Mouse (Mus musculus): ENCODE measurements around the gene Drosha.

The Drosha gene

DNA sequence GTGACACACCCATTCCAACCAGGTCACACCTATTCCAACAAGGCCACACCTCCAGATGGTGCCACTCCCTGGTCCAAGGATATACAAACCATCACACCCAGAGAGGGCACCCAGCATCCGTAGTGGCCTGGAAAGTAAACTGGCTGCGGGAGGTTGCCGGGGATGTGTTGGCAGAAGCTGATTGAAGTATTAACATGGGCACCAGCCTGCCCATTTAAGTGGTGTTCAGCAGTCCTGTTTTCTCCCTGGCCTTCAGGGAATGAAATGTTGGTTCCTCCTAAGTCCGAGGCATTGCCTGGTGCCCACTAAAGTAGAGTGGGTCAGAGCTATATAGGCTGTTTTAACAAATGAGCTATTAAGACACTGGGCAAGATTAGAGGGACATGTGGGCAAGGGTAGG, 8.0 kb downstream of the Drosha start:
- DNase-seq, result no peak

DNA sequence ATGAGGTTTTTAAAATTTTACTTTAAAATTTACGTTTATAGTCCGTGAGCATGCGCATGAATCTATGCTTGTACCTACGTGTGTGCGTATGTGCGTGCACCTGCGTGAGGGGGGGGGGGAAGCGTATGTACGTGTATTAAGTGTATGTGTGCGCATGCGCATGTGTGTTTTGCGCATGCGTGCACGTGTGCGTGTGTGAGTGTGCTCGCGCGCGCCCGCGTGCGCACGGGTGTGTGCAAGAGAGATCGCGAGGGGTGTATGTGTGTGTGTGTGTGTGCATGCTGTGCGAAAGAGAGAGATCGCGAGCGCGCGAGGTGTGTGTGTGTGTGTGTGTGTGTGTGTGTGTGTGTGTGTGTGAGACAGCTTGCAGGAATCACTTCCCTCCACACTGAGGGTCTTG, 8.8 kb downstream of the Drosha start:
- no peak for DNase-seq

DNA sequence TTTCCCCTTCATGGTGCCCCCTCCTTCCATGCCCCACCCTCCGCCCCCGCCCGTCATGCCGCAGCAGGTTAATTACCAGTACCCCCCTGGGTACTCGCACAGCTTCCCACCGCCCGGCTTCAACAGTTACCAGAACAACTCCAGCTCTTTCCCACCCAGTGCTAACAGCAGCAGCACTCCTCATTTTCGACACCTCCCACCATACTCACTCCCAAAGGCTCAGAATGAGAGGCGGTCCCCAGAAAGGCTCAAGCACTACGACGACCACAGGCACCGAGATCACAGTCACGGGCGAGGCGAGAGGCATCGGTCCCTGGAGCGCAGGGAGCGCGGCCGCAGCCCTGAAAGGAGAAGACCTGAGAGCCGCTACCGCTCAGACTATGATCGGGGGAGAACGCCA, 9.6 kb downstream of the Drosha start:
- no peak for DNase-seq

DNA sequence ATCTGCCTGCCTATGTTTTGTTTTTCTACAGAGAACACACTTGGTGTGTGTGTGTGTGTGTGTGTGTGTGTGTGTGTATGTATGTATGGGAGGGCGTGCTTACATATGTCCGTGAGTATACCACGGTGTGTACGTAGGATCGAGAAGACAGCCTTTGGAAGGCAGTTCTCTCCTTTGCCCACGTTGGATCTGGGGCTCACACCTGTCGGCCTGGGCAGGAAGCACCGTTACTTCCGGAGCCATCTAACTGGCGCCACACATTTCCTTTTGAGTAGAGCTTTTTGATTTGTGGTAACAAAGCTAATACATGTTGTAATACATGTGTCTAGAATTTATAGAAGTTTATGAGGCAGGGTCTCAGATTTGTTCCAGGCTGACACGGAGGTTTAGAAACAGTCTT, 16.1 kb downstream of the Drosha start:
- DNase-seq, result no peak

DNA sequence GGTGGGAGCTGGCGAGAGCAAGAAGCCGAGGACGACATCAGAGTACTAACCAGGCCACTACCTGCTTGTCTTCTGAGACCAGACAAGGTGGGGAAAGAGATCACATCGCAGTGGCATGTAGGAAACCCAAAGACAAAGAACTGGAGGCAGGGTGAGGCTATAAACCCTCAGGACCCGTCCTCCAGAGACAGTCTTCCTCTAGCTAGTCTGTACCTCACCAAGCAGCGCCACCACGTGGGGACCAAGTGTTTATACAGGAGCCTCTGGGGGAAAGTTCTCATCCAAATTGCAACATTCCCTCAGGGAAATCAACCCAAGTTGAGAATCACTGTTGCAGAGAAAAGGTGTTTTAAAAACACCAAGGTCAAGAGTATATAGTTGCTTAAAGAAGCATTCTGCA, 18.2 kb downstream of the Drosha start:
- no peak for DNase-seq

DNA sequence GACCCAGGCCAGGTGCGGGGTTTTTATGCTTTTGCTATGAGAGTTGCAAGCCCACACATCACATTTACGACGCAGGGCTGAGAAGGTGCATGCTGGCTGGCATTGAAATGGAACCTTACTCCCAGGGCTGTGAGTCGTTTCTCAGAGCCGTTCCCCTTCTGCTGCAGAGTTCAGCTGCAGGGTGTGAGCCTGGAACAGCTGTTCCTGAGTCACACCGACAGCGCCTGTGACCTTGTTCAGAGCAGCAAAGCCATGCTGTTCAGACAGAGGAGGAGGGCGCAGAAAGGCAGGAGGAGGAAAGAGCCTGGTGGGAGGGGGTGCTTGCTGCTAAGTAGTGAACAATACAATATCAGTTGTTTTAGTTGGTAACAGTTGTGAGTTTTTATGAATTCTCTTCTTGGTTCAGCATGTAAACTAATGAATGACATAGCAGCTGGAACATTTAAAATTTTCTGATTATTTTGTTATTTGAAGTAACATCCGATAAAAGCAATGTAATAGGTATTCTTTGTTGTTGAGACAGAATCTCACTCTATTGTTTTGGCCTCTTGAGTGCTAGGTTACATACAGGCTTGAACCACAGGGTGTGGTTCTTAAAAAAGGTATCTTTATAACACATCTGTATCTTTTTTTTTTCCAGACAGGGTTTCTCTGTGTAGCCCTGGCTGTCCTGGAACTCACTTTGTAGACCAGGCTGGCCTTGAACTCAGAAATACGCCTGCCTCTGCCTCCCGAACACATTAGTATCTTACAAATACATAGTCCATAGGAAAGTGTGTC, 23.8 kb downstream of the Drosha start:
- DNase-seq, result no peak

DNA sequence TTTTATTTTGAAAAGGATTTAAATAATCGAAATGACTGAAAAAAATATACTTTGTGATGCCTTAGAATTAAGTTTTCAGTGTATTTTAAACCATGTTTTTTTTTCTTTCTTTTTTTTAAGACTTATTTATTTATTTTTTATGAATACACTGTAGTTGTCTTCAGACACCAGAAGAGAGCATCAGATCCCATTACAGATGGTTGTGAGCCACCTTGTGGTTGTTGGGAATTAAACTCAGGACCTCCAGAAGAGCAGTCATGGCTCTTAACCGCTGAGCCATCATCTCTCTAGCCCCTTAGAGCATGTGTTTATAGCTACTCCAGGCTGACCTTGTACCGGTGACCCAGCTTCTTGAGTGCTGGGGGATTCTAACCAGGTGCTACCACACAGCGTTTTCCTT, 24.8 kb downstream of the Drosha start:
- DNase-seq, result no peak

DNA sequence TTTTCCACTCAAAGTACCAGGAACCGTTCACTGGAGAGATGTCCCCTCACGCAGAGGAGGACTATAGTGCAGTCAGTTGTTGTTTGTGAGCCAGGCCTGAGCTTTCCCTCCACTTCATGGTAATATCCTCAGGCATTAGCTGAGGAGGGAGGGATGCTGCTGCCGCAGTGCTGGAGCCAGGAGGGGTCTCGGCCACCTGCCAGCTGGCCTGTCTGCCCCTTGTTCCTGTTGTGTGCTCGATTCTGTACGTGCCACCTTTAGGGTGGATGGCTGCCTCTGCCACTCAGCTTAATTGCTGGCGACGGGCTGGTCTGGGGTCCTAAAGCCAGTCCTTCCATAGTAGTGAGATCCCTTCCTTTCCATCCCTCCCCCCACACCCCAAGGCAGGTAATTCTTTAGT, 28.9 kb downstream of the Drosha start:
- peak in 1 of 2 experiments; percentile 33 for DNase-seq

DNA sequence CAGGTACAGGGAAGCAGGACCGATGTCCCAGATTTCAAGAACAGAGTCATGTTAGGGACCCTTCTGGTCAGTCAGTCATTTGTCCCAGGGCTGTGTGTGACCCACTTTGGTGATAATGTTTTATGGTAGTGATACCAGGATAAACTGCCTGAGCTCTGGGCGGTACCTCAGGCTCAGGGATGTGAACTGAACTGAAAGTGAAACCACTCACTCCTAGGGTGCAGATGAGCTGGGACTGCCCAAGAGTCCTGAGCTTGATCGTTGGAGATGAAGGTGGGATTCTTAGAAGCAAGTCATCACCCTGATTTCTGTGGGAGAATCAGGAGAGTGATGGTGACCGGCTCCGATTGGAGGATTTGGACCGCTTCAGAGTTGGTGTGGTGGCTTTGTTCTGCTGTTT, 32.2 kb downstream of the Drosha start:
- no peak for DNase-seq

DNA sequence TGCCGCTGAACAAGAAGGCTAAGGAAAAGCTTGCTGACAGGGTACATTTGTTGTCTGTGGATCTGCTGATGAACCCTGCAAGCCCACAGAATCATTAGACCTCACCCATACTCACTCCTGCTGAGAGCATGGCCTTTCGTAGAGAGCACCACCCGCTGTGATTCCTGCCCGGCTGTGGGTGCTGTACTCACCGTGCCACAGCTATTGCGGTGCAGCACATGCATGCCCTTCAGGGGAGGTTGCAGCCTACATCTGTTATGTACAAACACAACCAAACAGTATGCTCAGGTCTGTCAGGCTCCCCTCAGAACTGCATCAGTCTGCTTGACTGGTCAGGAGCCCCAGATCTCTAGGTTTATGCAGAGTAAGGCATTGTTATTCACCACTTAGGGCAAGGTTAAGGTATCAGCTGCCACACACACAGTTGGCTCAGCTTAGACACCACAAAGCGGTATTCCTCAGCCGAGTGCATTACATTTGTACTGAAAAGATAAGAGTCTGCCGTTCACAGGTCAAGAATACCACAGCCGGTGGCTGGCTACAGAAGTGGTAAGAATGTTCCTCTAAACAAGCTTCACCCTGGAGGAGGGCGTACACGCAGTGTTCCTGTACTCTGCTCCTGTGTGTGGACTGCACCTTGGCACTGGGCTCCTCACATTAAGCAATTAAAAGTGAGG, 33.4 kb downstream of the Drosha start:
- DNase-seq, result no peak

DNA sequence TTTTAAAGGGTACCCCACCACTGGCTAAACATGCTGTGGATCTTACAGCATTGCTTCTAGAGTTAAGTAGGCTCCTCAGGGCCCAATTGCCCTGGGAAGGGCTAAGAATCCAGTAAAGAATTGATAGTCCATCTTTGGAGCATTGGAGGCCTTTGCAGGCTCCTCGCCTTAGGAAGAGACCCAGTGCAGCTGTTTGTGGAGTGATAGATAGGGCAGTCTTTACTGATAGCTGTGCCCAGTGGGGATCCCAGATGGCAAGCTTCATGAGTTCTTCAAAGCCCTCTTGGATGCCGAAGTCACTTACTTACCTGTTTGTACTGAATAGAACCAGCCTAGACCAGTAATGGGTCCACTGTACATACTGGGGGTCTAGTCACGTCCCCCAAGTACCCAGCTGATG, 34.0 kb downstream of the Drosha start:
- DNase-seq, result no peak

DNA sequence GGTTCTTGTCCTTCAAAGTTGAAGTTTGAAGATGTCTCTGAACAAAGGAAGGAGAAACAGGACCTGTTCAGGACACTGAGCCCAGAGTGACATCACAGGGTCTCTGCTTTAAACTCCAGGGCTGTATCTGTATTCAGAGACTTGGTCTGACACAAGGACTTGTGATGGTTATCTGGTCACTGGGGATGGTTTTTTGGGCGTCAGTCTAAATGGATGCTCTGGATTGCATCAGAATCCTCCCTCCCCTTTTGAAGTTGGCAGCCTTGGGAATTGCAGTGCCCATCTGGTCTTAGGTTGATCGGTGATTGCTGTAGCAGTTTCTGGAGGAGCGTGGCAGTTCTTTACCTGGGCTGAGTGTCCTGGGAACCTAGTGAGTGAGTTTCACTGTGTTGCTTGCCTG, 37.4 kb downstream of the Drosha start:
- DNase-seq, result no peak

DNA sequence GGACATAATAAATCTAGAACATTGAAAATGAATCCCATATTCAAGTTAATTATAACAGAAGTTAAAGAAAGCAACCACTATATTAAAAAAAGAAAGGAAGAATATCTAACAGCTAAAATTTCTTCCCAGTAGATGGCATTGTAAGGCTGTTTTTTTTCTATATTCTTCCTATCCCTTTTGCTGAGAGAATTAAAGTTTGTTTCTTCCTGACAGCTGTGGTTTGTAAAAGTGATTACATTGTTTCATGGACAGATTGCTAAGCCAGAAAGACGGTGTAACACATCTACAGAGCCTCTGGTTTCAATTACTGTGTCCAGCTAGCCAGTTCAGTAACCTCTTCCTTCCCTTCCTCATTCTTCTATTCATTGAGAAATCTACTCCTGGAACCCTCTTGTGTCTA, 39.1 kb downstream of the Drosha start:
- no peak for DNase-seq

DNA sequence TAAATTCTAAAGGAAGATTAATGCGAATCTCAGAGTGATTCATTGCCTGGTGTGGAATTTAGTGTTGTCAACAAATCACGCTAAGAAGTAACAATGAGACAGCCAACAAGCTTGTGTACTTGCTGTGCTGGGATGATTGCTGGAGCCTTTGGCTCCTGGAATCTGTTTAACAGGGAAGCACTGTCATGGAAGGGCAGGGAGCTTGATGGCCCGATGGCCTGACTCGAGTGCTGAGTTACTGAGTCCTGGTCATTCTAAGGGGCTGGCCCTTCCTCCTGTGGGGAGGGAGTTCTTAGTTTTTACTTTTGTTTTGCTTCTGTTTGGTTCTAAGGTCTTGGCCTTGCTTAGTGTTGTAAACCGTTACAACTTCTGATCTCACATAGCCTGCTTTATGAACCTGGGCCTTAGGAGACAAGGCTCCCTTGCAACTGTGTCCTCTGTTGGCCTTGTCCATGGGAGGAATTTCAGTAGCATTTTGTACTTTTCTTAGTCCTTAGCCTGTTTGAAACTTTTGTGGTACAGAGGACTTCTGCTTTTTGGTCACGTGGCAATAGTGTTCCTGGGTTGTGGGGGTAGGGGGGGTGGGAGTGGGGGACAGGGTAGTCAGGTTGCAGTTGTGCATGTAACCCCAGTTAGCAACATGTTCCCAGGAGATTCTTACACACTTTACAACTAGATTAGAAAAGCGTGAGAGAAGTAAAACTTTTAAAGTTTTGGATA, 41.1 kb downstream of the Drosha start:
- no peak for DNase-seq

DNA sequence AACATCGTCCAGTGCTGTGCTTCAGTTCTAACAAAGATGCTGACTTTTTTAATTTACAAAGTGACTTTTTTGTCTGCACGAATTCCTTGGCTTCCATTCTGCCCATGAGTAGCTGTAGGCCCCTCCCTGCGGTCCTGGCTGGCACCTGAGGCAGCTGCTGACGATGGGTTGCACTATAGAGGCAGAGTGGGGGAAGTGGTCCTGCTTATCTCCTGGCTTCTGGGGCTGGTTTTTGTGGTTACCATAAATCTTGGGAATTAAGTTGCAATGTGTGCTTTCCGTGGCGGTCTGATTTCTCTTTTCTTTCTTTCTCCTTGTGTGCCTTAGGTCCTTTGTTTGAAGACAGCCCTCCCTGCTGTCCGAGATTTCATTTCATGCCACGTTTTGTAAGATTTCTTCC, 42.7 kb downstream of the Drosha start:
- DNase-seq, result no peak

DNA sequence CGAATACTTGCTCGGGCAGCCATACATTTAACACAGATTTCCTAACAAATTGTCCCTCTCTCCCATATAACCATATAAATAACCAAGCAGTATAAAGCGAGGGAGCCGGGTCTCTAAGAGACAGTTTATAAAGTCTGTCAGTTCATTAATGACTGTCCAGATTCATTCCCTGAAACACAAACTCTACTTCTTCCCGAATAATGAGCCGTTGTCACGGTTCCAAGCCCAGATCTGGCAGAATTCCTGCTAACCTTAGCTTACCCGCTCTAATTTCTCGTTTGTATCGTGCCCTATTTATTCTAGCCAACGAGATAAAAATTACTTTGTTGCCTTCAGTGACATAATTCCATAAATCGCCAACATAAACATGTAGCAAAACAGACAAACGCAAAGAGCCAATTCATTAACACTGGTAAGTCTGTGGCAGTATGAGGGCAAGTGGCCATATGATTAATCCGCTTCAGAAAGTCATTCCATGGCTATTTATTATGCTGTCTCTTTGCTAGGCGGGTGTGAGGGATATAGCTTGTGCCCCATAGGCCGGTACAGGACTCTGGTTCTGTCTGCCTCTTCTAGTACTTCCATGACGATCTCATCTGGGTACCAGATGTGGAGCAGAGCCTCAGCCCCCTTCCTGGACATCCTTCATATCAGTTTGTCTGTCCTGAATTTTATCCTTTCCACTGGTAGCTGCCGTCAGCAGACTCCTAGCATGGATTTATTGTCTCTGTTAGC, 51.0 kb downstream of the Drosha start:
- peak in 1 of 2 experiments; percentile 50 for DNase-seq

DNA sequence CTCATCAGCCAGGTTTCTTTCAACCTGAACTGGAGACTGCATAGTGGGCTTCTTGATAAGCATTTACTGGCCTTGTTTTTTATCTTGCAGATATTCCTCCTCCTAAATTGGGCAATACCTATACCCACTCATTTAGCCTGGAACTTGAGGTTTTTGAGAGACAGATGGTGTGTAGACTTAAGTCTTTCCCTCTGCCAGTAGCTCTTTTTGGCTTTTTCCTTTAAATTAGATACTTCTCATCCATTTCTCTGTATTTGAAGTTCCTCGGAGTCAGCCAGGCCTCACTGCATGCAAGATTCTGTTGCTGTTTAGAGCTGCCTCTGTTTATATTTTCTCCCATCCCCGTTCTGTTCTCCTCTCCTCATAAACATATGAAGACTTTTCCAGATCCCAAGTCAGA, 51.7 kb downstream of the Drosha start:
- no peak for DNase-seq

DNA sequence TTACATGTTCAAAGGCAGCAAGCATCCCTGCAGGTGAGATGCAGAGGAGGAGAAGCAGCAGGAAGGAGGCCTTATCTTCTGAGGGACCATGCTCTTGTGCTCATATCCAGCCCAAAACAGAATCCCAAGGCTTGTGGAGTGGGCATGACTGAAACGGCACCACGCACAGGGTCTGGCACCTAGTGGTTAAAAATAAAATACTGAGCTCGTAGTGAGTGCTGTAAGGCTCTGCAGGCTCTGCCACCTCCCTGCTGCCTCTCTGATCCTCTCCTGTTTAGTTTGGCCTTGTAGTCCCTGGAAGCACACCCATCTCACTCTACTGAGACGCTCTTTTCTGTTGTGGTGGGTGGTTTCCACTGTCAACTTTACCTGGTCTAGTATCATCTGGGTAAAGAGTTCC, 52.3 kb downstream of the Drosha start:
- no peak for DNase-seq

DNA sequence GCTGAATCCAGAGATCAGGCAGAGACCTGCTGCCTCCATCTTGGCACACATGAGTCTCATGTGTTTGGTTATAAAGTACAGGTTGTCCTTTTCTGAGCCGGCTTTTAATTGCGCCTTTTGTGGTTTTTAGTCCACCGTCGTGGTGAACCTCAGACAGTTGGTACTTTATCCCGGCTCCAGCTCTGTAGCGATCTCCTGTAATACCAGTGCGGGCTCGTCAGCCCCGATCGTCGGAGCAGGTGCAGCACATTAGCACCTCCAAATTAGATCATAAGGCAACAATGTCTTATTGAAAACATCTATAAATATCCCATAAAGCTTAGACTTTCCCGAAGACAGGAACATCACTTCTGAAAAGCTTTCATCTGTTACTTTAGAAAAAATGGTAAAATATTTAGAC, 53.3 kb downstream of the Drosha start:
- no peak for DNase-seq

DNA sequence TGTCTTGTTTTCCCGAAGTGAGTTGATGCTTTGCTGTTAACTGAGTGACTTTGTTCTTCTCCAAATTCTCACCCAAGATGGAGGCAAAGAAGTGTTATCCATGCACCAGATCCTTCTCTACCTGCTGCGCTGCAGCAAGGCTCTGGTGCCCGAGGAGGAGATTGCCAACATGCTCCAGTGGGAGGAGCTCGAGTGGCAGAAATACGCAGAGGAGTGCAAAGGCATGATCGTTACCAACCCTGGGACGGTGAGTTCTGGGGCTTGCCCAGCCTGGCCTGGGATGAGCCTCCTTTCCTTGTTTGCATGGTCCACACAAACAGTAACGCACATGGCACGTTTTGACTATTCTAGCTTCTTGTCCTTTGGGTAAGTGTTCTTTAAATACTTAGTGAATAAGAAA, 54.0 kb downstream of the Drosha start:
- DNase-seq, result no peak

DNA sequence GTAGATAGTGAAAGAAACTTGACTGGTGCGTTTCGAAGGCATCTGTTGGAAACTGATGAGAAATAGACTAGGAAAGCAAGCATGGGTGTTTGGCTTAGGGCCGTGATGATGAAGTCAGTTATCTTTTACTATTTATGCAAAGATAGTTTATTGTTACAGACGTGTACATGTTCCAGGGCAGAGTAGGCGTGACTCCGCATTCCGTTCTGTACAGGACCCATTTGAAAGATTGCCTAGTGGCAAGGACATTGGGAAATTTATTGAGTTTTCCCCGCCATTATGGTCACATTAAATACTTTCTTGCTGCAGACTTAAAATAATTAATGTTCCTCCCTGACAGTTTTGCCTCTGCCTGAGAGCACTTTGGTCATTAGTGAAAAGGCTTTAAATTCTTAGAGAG, 55.3 kb downstream of the Drosha start:
- no peak for DNase-seq

DNA sequence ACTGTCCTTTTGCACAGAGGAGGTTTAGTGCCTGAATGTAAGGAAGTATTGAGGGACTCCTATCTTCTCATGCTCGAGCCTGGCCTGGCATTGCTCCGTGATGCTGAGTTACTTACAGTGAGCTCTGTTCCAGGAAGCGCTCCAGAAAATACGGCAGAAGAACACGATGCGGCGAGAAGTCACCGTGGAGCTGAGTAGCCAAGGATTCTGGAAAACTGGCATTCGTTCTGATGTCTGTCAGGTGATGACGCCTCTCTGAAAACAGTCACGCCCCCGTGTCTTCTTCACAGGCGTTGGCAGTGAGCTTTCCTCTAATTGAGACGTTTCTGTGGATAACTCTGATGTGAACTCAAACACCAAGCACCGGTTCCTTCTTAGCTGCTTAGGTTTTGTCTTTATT, 60.2 kb downstream of the Drosha start:
- DNase-seq, result no peak

DNA sequence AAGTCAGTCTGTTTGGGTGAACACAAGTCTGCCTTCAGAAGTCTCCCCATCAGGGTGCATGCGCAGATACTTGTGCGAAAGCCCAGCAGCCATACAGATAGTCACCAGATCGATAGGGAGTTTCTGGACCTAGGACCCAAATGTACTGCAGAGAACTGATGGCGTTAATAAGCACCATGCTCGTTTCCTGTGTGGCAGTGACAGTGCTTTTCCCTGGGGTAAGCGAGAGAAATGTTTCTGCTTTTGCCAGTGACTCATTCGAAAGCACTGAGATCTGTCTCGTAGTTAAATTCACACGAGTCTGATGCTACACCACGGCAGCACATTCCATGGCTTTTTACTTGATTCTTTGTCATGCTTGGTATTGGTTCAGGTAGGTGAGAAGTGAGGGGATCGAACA, 60.7 kb downstream of the Drosha start:
- DNase-seq, result no peak
